Mouse (Mus musculus) heart, embryonic 11.5 days (tissue): ENCODE data around the gene Prss50. TPM values are rescaled to one million over a fixed set of nuclear protein-coding genes. Genes with fewer than 3 reads are reported as not detected.

Source experiments
- ATAC-seq: fragments of 200-750 bp; cut with Nextera tagmentation; replicated peaks from 2 replicates; pipeline ENCODE4 v1.8.0; 2017; ENCODE audit warnings: moderate library complexity; ENCODE audit not compliant: insufficient number of reproducible peaks, low FRiP score, low TSS enrichment
- H3K27ac ChIP-seq: fragments of 300-500 bp; sonication (generic); 2 replicates; pipeline ENCODE4 v1.5.1; 2014; ENCODE audit warnings: mild to moderate bottlenecking, low read depth, low read length
- H3K27me3 ChIP-seq: fragments of 300-500 bp; sonication (generic); 2 replicates; pipeline ENCODE4 v1.6.1; 2014; ENCODE audit warnings: mild to moderate bottlenecking, low read length, mixed read lengths; ENCODE audit not compliant: control insufficient read depth, insufficient read depth
- H3K36me3 ChIP-seq: fragments of 300-500 bp; sonication (generic); 2 replicates; pipeline ENCODE4 v1.6.1; 2014; ENCODE audit warnings: mild to moderate bottlenecking, low read length, moderate library complexity, mixed read lengths; ENCODE audit not compliant: control insufficient read depth, insufficient read depth
- H3K4me1 ChIP-seq: fragments of 300-500 bp; sonication (generic); 2 replicates; pipeline ENCODE4 v1.6.1; 2014; ENCODE audit warnings: low read length; ENCODE audit not compliant: control insufficient read depth, insufficient read depth
- H3K4me2 ChIP-seq: fragments of 300-500 bp; sonication (generic); 2 replicates; pipeline ENCODE4 v1.6.1; 2014; ENCODE audit warnings: mild to moderate bottlenecking, moderate library complexity
- H3K4me3 ChIP-seq: fragments of 300-500 bp; sonication (generic); 2 replicates; pipeline ENCODE4 v1.5.1; 2014; ENCODE audit warnings: low read depth, low read length
- H3K9ac ChIP-seq: fragments of 300-500 bp; sonication (generic); 2 replicates; pipeline ENCODE4 v1.6.1; 2014; ENCODE audit warnings: mild to moderate bottlenecking, low read depth, low read length, moderate library complexity
- H3K9me3 ChIP-seq: fragments of 300-500 bp; sonication (generic); replicated peaks from 2 replicates; pipeline ENCODE4 v1.6.1; 2016; ENCODE audit warnings: low read length; ENCODE audit not compliant: control insufficient read depth
- WGBS: fragments of 180-500 bp; shearing (Covaris S2); extraction: QIAGEN DNeasy Blood & Tissue Kit; methylation state at CpG from one replicate; pipeline ENCODE4 v1.1.7; 2014; ENCODE audit not compliant: insufficient replicate concordance; 5-methylcytosine and 5-hydroxymethylcytosine counted together
- polyA plus RNA-seq: library from polyadenylated mRNA; unstranded; fragments of >200 nt; fragmentation: Nextera tagmentation; extraction: Ambion mirVana; gene quantifications from 2 replicates; pipeline ENCODE4 v1.2.1, GENCODE M21; 2014

Prss50 gene
- polyA plus RNA-seq, 1 experiment from 2014 or later = 1.6 TPM

DNA sequence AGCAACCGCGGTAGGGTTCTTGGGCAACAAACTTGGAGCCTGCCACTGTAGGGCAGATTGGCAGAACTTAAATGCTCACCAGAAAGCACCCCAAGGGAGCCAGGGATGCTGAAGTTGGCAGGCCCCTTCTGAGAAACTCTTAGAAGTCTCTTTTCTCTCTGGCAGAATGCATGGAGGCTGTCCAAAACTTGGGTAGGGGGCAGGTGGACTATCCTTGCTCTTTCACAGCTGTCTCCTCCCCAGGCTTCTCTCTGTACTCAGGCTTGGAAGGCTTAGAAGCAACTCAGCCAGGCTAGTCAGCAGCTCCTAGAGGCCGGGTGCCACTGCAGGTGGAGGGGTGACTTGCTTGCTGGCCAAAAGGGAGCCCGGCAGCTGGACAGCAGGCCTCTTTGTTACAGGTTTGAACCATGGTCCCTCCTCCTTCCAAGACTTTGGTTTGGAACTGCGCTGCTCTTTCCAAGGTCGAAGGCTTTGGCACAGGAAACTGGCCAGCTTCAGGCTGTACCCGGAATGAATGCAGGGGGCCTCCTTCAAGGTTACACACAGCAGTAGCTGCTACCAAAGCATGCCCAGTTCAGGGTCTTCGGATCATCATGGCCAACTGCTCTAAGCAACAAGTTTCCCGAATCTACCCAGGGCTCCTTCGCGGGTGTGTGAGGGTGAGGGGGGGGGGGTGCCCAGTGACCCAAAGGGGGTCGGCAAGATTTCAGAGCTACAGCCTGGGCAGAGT lies 21.6 kb downstream of the Prss50 start, which contains the start of gene Als2cl:
Gene Als2cl (plus strand): TSS at position 680 of the 730 bp plus-strand sequence.
- no peak for ATAC-seq
- H3K27ac ChIP-seq = no peak within 1 kb of the TSS
- peaks cover 11% of the 10 kb centered on the region; the same call in 1 of the 2 replicates for H3K4me1 ChIP-seq
- H3K4me2 ChIP-seq = peak within 1 kb of the TSS; percentile 96
- no peaks in the 10 kb centered on the region for H3K36me3 ChIP-seq
- peaks cover 45% of the 10 kb centered on the region for H3K27me3 ChIP-seq
- H3K9me3 ChIP-seq = no peaks in the 10 kb centered on the region
- H3K4me3 ChIP-seq = peak within 1 kb of the TSS; percentile 67
- WGBS = 17% methylated on average over 12 of the region's 12 CpGs
- peak within 1 kb of the TSS; percentile 67 for H3K9ac ChIP-seq

DNA sequence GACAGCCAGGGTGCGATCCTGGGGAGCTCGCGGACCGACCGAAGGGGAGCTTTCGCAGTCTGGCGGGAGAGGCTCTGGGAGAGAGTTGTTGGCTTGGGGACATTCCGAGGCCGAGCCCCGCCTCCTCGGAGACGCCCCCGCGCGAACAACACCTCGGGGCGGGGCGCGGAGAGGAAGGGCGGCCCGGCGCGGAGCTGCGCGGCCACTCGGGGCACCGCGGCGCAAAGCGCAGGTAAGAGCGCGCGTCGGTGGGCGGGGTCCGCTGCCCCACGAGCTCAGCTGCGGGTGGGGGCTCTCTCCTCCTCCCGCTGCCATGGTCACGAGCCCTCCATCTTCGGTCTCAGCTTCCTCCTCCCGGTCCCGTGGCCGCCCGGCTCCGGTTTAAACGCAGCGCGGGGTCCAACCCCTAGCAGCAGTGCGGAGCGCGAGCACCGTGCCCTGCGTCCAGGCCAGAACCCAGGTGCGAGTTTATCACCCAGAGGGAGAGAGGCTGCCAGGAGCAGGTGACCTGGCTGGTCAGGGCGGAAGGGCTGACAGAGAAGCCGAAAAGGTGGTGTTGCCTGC lies 22.3 kb downstream of the Prss50 start, which contains the start of gene Tmie:
Gene Tmie (minus strand): TSS at position 116 of the 564 bp plus-strand sequence.
- Histone ChIP-seq H3K9me3 (no peaks in the 10 kb centered on the region), H3K4me3 (peak within 1 kb of the TSS; percentile 67), H3K27ac (no peak within 1 kb of the TSS), H3K4me1 (peaks cover 11% of the 10 kb centered on the region; the same call in 1 of the 2 replicates), H3K27me3 (peaks cover 41% of the 10 kb centered on the region), H3K9ac (peak within 1 kb of the TSS; percentile 67), H3K4me2 (peak within 1 kb of the TSS; percentile 96), H3K36me3 (no peaks in the 10 kb centered on the region)
- ATAC-seq = peak; percentile 44; the same call in 1 of the 2 replicates
- WGBS = under 1% methylated on average over 55 of the region's 57 CpGs

DNA sequence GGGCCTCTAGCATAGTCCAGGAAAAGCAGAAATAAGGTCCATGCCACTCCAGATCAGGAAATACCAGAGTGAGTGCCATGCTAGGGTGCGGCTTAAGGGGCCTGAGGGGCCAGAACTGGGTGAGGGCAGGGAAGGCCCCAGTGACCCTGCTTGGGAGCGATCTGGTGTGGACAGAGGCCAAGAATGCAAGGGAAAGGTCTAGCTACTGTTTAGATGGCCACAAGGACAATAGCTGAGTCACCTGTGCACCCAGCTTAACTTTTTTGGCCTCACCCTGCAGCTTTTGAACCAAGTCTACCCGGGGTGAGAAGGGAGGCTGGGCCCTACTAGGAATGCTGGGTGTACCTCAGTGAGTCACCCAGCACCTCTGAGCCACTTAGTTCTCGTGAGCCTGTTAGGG lies 23.0 kb downstream of the Prss50 start:
- ATAC-seq = no peak
- H3K4me1 ChIP-seq = peaks cover 11% of the 10 kb centered on the region; the same call in 1 of the 2 replicates
- H3K27ac ChIP-seq = no peak overlapping the region
- H3K9ac ChIP-seq = no peak overlapping the region; the same call in 1 of the 2 replicates
- no peaks in the 10 kb centered on the region for H3K36me3 ChIP-seq
- no peaks in the 10 kb centered on the region for H3K9me3 ChIP-seq
- H3K4me2 ChIP-seq = peak overlapping the region; percentile 96
- H3K4me3 ChIP-seq = peak overlapping the region; percentile 67
- WGBS = 67% methylated on average over 4 of the region's 4 CpGs
- H3K27me3 ChIP-seq = peaks cover 40% of the 10 kb centered on the region

DNA sequence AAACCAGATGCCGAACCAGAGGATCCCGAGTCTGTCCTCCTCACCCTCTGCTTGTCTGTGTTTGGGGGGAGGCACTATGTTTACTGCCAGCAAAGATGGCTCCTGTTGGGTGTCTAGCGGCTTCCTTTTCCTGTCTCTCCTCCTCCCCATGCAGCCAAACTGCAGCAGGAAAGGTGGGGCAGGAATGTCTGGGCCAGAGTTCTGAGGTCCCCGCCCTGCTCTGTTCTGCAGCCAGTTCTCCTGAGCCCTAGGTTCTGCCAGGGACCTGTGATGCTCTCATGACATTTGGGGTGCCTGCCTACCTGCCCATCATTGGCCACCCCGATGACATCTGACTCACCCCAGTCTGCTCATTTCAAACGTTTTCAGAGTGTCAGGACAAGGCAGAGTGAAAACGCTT lies 24.2 kb downstream of the Prss50 start:
- Histone ChIP-seq H3K9me3 (no peaks in the 10 kb centered on the region), H3K27ac (no peak overlapping the region), H3K4me2 (no peak overlapping the region), H3K36me3 (no peaks in the 10 kb centered on the region), H3K4me1 (peaks cover 11% of the 10 kb centered on the region; the same call in 1 of the 2 replicates), H3K4me3 (no peak overlapping the region), H3K9ac (no peak overlapping the region), H3K27me3 (peaks cover 40% of the 10 kb centered on the region)
- WGBS = 61% methylated on average over 7 of the region's 7 CpGs
- ATAC-seq = no peak

DNA sequence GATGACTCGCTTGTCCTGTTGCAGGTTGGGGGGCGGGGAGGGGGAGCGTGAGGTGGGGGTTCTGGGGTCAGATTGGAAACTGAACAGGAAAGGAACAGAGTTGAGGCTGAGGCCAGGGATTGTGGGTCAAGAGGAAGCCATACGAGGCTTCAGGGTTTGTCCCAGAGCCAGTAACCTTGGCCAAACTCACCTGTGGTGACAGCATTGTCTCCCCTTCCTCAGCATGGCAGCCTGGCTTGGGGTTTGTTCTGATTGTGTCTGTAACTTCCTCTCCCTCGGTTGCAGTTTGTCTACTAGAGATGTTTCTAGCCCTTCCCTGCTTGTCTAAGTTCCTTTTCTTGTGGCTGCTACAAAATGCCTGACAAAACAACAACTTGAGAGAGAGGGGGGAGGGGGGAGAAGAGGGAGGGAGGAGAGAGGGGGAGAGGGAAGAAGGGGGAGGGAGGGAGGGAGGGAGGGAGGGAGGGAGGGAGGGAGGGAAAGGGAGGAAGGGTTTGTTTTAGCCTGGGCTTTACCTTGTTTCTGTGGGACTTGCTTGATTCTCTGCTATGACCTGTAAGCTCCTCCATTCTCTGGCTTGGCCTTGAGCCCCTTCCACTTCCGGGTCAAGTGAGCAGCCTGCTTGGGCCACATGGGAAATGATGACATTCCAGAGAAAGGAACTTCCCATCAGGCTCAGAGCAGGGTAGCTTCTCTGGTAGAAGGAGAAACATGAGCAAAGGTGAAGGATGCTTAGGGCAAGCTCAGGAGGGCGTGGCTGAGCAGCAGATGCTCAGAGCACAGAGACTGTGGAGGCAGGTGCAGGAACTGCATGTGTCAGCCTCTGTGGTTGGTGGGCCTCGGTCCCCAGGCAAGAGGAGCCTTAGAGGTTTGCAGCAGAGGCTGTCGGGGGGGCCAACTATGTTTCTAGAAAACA lies 29.9 kb downstream of the Prss50 start:
- no peaks in the 10 kb centered on the region for H3K4me1 ChIP-seq
- no peaks in the 10 kb centered on the region for H3K9me3 ChIP-seq
- WGBS = 64% methylated on average over 9 of the region's 9 CpGs
- no peaks in the 10 kb centered on the region; the same call in 1 of the 2 replicates for H3K27me3 ChIP-seq
- no peaks in the 10 kb centered on the region for H3K36me3 ChIP-seq
- H3K4me2 ChIP-seq = no peak overlapping the region
- H3K9ac ChIP-seq = no peak overlapping the region
- no peak overlapping the region for H3K4me3 ChIP-seq
- no peak for ATAC-seq
- H3K27ac ChIP-seq = no peak overlapping the region

DNA sequence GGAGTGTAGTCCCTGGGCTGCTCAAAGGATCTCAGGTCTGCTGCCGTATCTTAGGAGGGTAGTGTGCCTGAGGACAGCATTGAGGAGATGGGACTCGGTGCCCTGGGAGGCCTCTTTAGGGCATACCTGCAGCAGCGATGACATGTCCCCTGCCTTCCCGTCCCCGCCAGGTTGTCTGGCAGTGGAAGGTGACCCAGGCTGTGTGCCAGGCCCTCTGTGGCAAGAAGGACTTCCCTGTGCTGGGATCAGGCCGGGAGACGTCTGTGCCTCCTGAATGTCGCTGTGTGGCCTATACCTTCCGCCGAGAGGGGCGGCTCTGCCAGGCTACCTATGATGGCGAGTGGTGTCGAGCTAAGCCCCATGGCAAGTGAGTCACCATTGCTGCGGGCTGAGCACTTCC lies 31.2 kb downstream of the Prss50 start:
- ATAC-seq = no peak
- WGBS = 83% methylated on average over 14 of the region's 14 CpGs
- Histone ChIP-seq H3K36me3 (no peaks in the 10 kb centered on the region), H3K4me3 (no peak overlapping the region), H3K9me3 (no peaks in the 10 kb centered on the region), H3K4me1 (no peaks in the 10 kb centered on the region), H3K27me3 (peaks cover 5% of the 10 kb centered on the region), H3K27ac (no peak overlapping the region), H3K4me2 (no peak overlapping the region), H3K9ac (no peak overlapping the region)

DNA sequence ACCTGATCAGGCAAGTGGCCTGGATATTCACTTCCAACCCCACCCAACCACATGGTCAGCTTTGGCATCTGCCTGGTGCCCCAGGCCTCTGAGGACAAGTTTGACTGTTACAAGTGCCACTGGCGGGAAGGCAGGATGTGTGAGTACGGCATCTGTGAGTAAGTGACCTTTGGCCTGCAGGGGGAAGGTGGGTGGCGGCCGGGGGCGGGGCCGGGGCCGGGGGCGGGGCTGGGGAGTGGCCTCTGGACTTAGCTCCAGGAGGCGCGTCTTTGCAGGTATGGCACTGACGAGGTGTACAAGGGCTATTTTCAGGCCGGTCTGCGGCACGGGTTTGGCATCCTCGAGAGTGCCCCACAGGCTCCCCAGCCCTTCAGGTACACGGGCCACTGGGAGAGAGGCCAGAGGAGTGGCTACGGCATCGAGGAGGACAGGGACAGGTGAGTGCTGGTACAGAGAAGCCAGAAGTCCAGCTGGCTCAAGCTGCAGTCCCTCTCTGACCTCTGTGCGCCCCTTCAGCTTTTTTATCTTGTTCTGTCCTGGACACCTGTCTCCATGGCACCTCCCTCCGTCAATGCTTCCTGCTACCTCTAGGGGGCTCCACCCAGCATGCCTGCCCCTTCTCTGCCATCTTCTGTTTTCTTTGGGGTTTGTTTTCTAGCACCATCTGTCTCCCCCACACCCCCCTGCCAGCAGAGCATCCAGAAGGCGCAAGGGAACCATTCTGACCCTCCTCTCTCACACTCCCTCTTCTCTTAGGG lies 32.4 kb downstream of the Prss50 start:
- 13% methylated on average over 21 of the region's 21 CpGs for WGBS
- Histone ChIP-seq H3K27ac (no peak overlapping the region), H3K4me3 (no peak overlapping the region), H3K36me3 (no peaks in the 10 kb centered on the region), H3K9me3 (no peaks in the 10 kb centered on the region), H3K27me3 (peaks cover 9% of the 10 kb centered on the region), H3K9ac (no peak overlapping the region), H3K4me1 (no peaks in the 10 kb centered on the region), H3K4me2 (peak overlapping the region; percentile 9; the same call in 1 of the 2 replicates)
- ATAC-seq = no peak
